Mouse (Mus musculus) adrenal gland, adult 2 months (tissue): ENCODE results near the gene Cbfa2t3. TPM values are rescaled to one million over a fixed set of nuclear protein-coding genes. Genes with fewer than 3 reads are reported as not detected.

ENCODE experiments used
- DNase-seq: peaks from one replicate; pipeline ENCODE4 v3.0.0; 2021
- polyA plus RNA-seq: library from polyadenylated mRNA; depleted of rRNA; stranded (reverse); fragments of >200 nt; gene quantifications from 2 replicates; pipeline ENCODE4 v1.2.3, GENCODE M21; 2012
- total RNA-seq, 2 experiments: library from RNA; stranded (reverse); gene quantifications; 2 replicates each; pipeline ENCODE4 v1.2.3; 2021

Cbfa2t3 gene
- total and polyA plus RNA-seq, 3 experiments = 13.9 to 20.3 (median 16.2) TPM

- DNase-seq = peak; percentile 70
These were observed 7.9 kb downstream of the Cbfa2t3 start for GRCm38 (mm10) chr8:122691018-122691417.

GRCm38 (mm10) chr8:122689315-122689714 is 9.6 kb downstream of the Cbfa2t3 start:
- no peak for DNase-seq

DNA sequence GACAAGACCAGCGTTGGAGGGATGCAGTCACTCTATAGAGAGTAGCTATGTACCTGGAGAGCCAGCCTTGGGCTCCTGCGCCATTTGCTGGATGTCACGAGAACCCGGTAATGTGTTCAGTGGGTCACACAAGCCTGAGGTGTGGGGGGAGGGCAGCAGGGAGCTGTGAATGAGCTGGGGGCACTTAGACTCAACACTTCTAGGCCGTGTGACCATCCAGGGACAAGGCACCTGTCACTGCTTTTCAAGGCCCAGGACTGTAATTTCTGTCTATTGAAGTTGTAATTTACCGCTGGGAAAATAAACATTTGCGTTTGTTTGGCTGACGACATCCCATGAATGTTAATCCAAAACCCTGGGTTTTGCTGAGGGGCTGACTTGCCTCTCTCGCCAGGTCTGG is 12.0 kb downstream of the Cbfa2t3 start:
- no peak for DNase-seq

GRCm38 (mm10) chr8:122685097-122685861 is 13.6 kb downstream of the Cbfa2t3 start:
- no peak for DNase-seq

DNA sequence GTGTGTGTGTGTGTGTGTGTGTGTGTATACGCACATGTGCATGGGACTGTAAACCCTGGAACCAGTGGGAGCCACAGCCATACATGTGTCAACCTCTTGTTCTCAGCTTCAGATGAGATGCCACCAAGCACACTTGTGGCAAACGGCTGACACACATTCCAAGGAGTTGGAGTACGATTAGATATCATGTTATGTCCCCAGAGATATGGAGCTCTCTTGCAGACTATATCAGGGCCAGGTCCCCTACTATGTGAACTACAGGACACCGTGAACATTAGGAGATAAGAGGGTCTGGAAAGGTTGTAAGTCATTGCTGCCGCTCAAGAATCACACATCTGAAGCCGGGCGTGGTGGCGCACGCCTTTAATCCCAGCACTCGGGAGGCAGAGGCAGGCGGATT is 16.1 kb downstream of the Cbfa2t3 start:
- DNase-seq = no peak

DNA sequence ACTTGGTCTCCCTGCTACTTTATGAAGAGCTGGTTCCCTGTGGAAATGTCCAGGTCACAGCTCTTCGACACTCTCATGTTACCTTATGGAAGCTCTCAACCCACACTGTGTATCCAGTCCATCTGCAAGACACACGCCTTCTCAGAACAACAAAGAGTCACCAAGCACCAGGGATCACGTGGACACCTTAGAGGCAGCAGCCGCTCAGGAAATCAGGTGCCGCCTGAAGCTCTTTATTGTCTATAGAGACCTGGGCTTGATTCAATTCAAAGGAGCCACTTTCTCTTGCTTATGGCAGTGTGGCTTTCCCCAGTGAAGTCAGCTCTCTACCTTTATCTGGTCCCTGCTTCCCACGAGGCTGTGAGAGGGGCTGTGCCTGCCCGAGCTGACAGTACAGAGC is 18.7 kb downstream of the Cbfa2t3 start:
- DNase-seq = no peak

DNA sequence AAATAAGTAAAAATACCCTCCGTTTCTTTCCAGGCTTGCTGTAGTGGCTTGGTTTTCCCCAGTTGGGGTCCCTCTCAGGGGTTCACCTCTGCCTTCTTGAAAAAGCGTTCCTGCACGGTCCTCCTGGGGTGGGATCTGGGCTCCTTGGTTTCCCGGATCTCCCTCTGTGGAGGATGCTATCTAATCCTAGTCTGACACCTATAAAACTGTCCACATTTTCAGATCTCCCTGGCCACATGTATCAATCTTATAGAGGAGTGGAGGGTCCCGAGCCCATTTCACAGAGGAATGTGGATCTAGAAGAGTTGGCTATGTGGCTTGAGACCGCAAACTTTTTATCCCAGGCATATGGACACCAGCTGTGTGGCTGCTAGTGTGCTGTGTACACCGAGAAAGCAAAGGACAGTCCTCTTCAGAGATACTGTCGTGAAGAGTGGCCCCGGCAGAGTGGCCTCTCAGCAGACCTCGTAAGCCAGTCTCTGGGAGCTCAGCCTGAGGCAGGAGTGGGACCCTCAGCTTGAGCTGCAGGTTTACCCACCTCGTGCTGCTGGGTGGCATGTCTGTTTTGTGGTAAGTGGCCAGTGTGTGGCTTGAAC is 19.5 kb downstream of the Cbfa2t3 start:
- DNase-seq = no peak

GRCm38 (mm10) chr8:122678896-122679210 is 20.1 kb downstream of the Cbfa2t3 start:
- no peak for DNase-seq

DNA sequence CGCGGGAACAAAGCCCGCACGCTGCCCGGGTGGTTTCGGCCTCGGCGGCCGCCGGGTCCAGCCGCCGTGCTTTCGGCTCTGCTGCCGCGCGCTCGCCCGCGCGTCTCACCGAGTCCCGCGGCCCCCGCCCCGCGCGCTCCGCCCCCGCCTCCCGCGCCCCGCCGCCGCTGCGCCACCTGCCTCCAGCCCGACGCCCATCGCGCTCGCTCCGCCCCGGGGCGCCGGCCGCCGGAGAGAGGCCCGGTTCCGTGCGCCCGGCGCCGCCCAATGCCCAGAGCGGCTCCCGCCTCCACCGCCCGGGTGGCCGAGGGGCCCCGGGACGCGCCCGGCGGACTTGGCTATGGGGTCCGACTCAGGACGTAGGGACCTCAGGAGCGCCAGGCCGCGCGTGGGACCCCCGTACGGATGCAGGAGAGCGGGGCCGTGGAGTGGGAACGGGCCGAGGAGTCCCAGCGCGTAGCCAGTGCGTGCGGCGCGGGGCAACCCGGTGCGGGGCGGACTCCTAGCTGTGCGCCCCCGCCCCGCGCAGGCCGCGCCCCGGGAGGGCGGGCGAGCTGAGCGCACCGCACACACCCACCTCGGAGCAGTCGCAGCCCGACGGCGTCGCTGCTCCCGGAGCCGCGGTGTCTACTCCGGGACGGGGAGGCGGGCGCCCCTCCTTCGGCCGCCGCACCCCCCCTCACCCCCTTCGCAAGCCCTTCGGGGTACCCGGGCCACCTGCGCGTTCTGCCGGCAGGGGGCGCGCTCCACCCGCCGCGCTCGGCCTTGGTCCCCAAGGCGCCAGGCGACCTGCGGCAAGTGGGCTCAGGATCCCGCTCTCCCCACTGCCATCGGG is 20.6 kb downstream of the Cbfa2t3 start:
- peak; percentile 88 for DNase-seq

GRCm38 (mm10) chr8:122677481-122678021 is 21.4 kb downstream of the Cbfa2t3 start:
- peak; percentile 31 for DNase-seq

GRCm38 (mm10) chr8:122676621-122677480 is 22.1 kb downstream of the Cbfa2t3 start:
- peak; percentile 63 for DNase-seq

GRCm38 (mm10) chr8:122675596-122676420 is 23.1 kb downstream of the Cbfa2t3 start:
- no peak for DNase-seq

DNA sequence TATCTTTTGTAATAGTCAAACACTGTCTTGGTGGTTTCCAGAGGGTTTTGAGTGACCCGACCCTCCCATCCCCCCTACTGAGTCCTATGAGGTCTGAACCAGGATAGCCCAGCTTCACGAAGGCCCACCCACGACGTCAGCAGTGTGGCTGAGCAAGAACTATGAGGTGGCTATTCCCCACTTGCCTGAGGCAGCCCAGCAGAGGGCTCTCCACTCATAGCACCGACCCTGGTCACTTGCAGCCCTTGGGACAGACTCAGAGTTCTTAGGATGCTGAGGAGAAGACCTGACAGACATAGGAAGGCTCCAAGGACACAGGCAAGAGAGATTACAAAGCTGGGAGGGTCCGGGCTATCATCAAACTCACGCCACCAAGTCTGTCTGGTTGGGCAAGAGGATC is 23.9 kb downstream of the Cbfa2t3 start:
- DNase-seq = no peak

GRCm38 (mm10) chr8:122673989-122674388 is 24.9 kb downstream of the Cbfa2t3 start:
- no peak for DNase-seq

- no peak for DNase-seq
These were observed 27.0 kb downstream of the Cbfa2t3 start for GRCm38 (mm10) chr8:122671894-122672293.

DNA sequence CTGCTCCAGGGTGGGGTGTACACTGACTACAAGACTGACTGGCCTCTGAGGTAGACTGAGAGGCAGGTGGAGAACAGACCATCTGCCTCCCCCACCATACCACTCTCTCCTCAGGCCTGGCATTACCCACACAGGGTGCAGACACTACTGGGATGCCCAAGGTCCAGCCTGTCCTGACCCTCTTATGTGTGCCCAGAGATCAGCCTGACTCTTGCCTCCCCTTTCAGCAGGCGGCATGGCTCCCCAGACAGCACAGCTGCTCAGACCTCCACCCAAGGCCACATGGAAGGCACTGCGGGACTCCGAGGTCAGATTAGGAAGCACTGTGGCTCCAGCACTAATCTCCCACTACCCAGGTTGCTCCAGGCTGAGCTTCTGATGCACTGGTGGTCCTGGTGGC is 28.2 kb downstream of the Cbfa2t3 start:
- no peak for DNase-seq

GRCm38 (mm10) chr8:122670001-122670400 is 28.9 kb downstream of the Cbfa2t3 start:
- DNase-seq = no peak

GRCm38 (mm10) chr8:122669370-122669769 is 29.5 kb downstream of the Cbfa2t3 start:
- no peak for DNase-seq

GRCm38 (mm10) chr8:122667854-122668253 is 31.1 kb downstream of the Cbfa2t3 start:
- peak; percentile 70 for DNase-seq

DNA sequence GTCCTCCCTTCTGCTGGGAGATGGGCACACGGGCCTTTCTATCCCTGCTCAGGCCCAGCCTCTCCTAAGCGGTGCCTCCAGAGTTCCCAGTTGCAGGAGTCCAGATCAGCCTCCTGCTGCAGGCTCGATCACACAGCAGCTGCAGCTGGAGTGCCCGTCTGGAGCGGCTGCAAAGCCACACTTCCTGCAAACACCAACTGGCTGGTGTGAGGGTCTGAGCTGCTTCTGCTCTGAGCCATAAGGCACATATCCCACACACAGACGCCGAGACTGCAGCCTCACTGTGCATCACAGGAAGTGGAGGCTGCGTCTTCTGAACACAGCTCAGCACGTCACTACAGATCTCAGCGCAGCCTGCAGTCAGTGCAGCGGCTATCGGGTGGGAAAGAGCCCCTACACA is 32.1 kb downstream of the Cbfa2t3 start:
- no peak for DNase-seq

GRCm38 (mm10) chr8:122666338-122666764 is 32.6 kb downstream of the Cbfa2t3 start:
- peak; percentile 88 for DNase-seq
